Mouse (Mus musculus): ENCODE data around the gene Fbxl15.

GRCm38 (mm10) chr19:46326019-46326755, 1.8 kb upstream of the Fbxl15 start:
- TF ChIP-seq POLR2A (IDR thresholded peaks at IDR 0.05; ENCODE audit: control insufficient read depth, low read depth, low read length) (no peak), CTCF (IDR thresholded peaks at IDR 0.05; ENCODE audit: control insufficient read depth, insufficient read depth, insufficient replicate concordance, low read depth, low read length) (no peak)

Data from testis, adult 2 months (tissue).